Mouse (Mus musculus) ovary, adult 10 weeks (tissue): ENCODE measurements around the gene Cryaa. TPM values are rescaled to one million over a fixed set of nuclear protein-coding genes. Genes with fewer than 3 reads are reported as not detected.

ENCODE experiments used
- polyA plus RNA-seq: library from polyadenylated mRNA; stranded (reverse); fragments of 350-450 nt; fragmentation: Illumina TruSeq; extraction: RNeasy Lipid Tissue Mini Kit (QIAGEN cat#74804); gene quantifications from one replicate; pipeline ENCODE4 v1.2.3, GENCODE M21; 2014

Cryaa gene
- not detected for polyA plus RNA-seq

DNA sequence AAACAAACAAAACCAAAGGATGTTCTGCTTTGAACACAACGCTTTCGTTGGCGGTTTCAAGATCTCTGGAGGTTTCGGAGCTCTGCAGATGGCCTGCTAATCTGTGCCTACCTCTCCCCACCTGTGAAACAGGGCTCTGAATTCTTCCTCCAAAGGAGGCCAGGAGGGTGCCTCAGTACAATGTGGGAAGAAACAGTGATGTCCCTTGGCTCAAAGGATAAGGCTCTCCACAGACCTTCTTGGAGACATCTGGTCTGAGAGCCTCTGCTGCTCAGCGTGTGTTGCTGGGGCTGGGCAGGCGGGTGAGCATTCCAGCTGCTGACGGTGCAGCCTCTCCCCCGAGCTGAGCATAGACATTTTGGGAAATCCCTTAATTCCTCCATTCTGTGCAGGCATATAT is at the start of gene Cryaa:
Cryaa (plus strand) TSS at position 301 of the 400 bp plus-strand sequence.

DNA sequence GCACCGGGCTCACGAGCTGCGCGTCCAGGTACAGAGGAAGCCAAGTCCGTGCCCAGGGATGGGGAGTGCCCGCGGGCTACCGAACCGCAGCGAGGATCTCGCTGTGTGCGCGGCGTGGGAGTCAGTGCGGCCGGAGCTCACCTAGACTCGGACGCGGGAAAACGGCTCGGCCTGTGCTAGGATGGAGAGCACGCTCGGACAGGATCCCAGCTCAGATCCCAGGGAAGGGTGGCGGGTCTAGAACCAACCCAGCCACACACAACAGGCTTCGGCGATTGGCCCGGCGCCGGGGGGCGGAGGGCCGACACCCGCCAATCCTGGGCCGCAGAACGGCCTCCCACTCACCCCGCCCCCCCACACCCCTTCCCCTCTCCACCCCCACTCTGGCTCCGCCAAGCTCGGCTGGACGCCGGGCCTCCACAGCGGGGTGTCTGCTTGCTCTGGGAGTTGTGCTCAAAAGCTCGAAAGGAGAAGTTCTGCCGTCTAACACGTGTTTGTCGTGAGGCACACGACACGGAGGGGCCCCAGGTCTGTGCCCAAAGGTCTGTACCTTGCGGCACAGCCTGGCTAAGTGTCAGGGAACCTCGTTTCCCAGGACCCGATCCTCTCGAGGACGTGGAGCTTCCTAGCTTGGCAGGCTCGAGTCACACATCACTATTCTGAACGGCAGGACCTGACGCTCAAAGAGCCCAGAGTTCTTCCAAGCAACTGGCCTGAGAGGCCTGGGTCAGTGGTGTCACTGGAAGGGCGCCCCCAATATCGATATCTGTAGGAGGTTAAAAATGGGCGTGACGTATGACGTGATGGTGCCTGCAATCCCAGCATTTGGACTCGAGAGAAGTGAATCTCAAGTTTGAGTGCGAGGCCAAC is 40.4 kb upstream of the Cryaa start, which contains the start of gene Cbs:
Cbs (minus strand) TSS at position 297 of the 870 bp plus-strand sequence.

DNA sequence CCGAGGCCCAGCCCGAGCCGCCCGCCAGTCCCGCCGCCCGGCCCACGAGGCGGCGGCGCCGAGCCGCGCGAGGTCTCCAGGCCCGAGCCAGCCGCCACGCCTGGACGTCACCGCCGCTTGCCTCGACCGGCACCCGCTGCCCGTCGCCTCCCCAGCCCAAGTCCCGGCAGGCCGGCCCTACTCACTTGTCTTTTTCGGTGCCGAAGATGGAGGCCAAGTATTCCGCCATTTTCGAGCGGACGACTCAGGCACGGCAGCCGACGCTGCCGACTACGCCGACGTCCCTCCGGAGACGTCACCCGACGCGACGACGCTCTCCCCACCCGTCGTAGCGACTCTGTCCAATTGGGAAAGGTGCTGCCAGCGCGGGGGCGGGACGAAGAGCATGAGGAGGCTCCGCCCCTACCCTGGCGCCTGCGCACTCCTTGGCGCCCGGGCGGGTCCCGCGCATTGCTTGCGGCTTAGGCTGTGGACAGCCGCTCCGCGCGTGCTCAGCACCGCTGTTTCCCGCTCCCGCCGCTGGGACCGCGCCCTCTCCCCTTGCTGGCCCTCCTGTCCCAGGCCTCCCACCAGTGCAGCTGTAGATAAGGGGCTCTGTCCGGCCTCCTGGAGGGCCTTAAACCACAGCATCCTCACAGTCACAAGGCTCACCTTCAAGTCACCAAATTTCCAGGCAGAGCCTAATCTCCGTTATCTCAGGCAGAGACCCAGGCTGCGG is 19.0 kb upstream of the Cryaa start, which contains the start of gene U2af1:
U2af1 (minus strand) TSS at position 425 of the 718 bp plus-strand sequence.

Other genes starting within 250 kb of the Cryaa start
- gene Wdr4, start 157.8 kb upstream of the Cryaa start, polyA plus RNA-seq, result 4.8 TPM
- gene Ndufv3, start 157.7 kb upstream of the Cryaa start, polyA plus RNA-seq, result 11.2 TPM
- 8.7 TPM for gene Pknox1, start 113.1 kb upstream of the Cryaa start, polyA plus RNA-seq
- 18.9 TPM for gene Cbs, start 40.6 kb upstream of the Cryaa start, polyA plus RNA-seq
- gene U2af1, start 18.9 kb upstream of the Cryaa start, polyA plus RNA-seq, result 126 TPM
- gene Sik1, start 178.0 kb downstream of the Cryaa start, polyA plus RNA-seq, result 5.9 TPM